Mouse (Mus musculus): ENCODE results near the gene Lrmda. TPM values are rescaled to one million over a fixed set of nuclear protein-coding genes. Genes with fewer than 3 reads are reported as not detected.

Lrmda gene
- total and polyA plus RNA-seq, 2 experiments: 0.18 to 0.50 TPM

GRCm38 (mm10) chr14:22269812-22270211 lies 250.3 kb downstream of the Lrmda start:
- H3K36me3 ChIP-seq (ENCODE audit: control insufficient read depth, insufficient read depth, low read length): no peaks in the 10 kb centered on the region
- H3K4me1 ChIP-seq (ENCODE audit: control insufficient read depth, insufficient read depth, low read length): no peaks in the 10 kb centered on the region
- H3K9ac ChIP-seq (ENCODE audit: low read depth, low read length): no peak overlapping the region
- H3K27ac ChIP-seq (replicated peaks; ENCODE audit: insufficient read depth, low read depth, low read length): peak overlapping the region; percentile 23; the same call in 1 of the 2 replicates
- TF ChIP-seq POLR2A (IDR thresholded peaks at IDR 0.05; ENCODE audit: extremely low read depth, insufficient read depth, low read length) (no peak), CTCF (IDR thresholded peaks at IDR 0.05; ENCODE audit: low read depth, low read length) (no peak)
- H3K79me2 ChIP-seq (ENCODE audit: control insufficient read depth, insufficient read depth, low read length): no peaks in the 10 kb centered on the region
- WGBS: 79% methylated on average over 9 of the region's 9 CpGs
- no peak overlapping the region for H3K4me3 ChIP-seq (ENCODE audit: insufficient read depth, low read depth, low read length)
- peak; percentile 14 for DNase-seq (ENCODE audit: extremely low read depth, low read depth, low spot score)
- no peaks in the 10 kb centered on the region for H3K27me3 ChIP-seq (ENCODE audit: control insufficient read depth, insufficient read depth, low read length)

GRCm38 (mm10) chr14:22278053-22278452 lies 258.5 kb downstream of the Lrmda start:
- WGBS: 92% methylated on average over 5 of the region's 5 CpGs
- no peaks in the 10 kb centered on the region for H3K4me1 ChIP-seq (ENCODE audit: control insufficient read depth, insufficient read depth, low read length)

GRCm38 (mm10) chr14:22279591-22279990 lies 260.1 kb downstream of the Lrmda start:
- WGBS: 86% methylated on average over 4 of the region's 4 CpGs

More at GRCm38 (mm10) chr14:22278053-22278452, 258.5 kb downstream of the Lrmda start:
- no peak overlapping the region for H3K9ac ChIP-seq (ENCODE audit: low read depth, low read length)
- no peak for DNase-seq (ENCODE audit: extremely low read depth, low read depth, low spot score)
- no peak overlapping the region for H3K27ac ChIP-seq (replicated peaks; ENCODE audit: insufficient read depth, low read depth, low read length)
- no peaks in the 10 kb centered on the region for H3K36me3 ChIP-seq (ENCODE audit: control insufficient read depth, insufficient read depth, low read length)
- no peaks in the 10 kb centered on the region for H3K27me3 ChIP-seq (ENCODE audit: control insufficient read depth, insufficient read depth, low read length)
- TF ChIP-seq CTCF (IDR thresholded peaks at IDR 0.05; ENCODE audit: low read depth, low read length) (no peak), POLR2A (IDR thresholded peaks at IDR 0.05; ENCODE audit: extremely low read depth, insufficient read depth, low read length) (no peak)
- no peak overlapping the region for H3K4me3 ChIP-seq (ENCODE audit: insufficient read depth, low read depth, low read length)
- H3K79me2 ChIP-seq (ENCODE audit: control insufficient read depth, insufficient read depth, low read length): no peaks in the 10 kb centered on the region

GRCm38 (mm10) chr14:22281630-22282029 lies 262.1 kb downstream of the Lrmda start:
- no peaks in the 10 kb centered on the region for H3K36me3 ChIP-seq (ENCODE audit: control insufficient read depth, insufficient read depth, low read length)
- no peaks in the 10 kb centered on the region for H3K4me1 ChIP-seq (ENCODE audit: control insufficient read depth, insufficient read depth, low read length)
- WGBS: 96% methylated on average over 7 of the region's 7 CpGs
- TF ChIP-seq POLR2A (IDR thresholded peaks at IDR 0.05; ENCODE audit: extremely low read depth, insufficient read depth, low read length): no peak
- no peak for TF ChIP-seq CTCF (IDR thresholded peaks at IDR 0.05; ENCODE audit: low read depth, low read length)
- no peaks in the 10 kb centered on the region for H3K27me3 ChIP-seq (ENCODE audit: control insufficient read depth, insufficient read depth, low read length)
- H3K27ac ChIP-seq (replicated peaks; ENCODE audit: insufficient read depth, low read depth, low read length): no peak overlapping the region
- H3K9ac ChIP-seq (ENCODE audit: low read depth, low read length): no peak overlapping the region
- no peak overlapping the region for H3K4me3 ChIP-seq (ENCODE audit: insufficient read depth, low read depth, low read length)
- H3K79me2 ChIP-seq (ENCODE audit: control insufficient read depth, insufficient read depth, low read length): no peaks in the 10 kb centered on the region
- no peak for DNase-seq (ENCODE audit: extremely low read depth, low read depth, low spot score)

More at GRCm38 (mm10) chr14:22279591-22279990, 260.1 kb downstream of the Lrmda start:
- H3K79me2 ChIP-seq (ENCODE audit: control insufficient read depth, insufficient read depth, low read length): no peaks in the 10 kb centered on the region
- TF ChIP-seq CTCF (IDR thresholded peaks at IDR 0.05; ENCODE audit: low read depth, low read length): no peak
- TF ChIP-seq POLR2A (IDR thresholded peaks at IDR 0.05; ENCODE audit: extremely low read depth, insufficient read depth, low read length): no peak
- no peak overlapping the region for H3K4me3 ChIP-seq (ENCODE audit: insufficient read depth, low read depth, low read length)
- no peak overlapping the region for H3K9ac ChIP-seq (ENCODE audit: low read depth, low read length)
- no peaks in the 10 kb centered on the region for H3K27me3 ChIP-seq (ENCODE audit: control insufficient read depth, insufficient read depth, low read length)
- no peaks in the 10 kb centered on the region for H3K4me1 ChIP-seq (ENCODE audit: control insufficient read depth, insufficient read depth, low read length)
- no peak for DNase-seq (ENCODE audit: extremely low read depth, low read depth, low spot score)
- no peak overlapping the region for H3K27ac ChIP-seq (replicated peaks; ENCODE audit: insufficient read depth, low read depth, low read length)
- no peaks in the 10 kb centered on the region for H3K36me3 ChIP-seq (ENCODE audit: control insufficient read depth, insufficient read depth, low read length)

- no peaks in the 10 kb centered on the region for H3K27me3 ChIP-seq (ENCODE audit: control insufficient read depth, insufficient read depth, low read length)
- H3K36me3 ChIP-seq (ENCODE audit: control insufficient read depth, insufficient read depth, low read length): no peaks in the 10 kb centered on the region
- H3K9ac ChIP-seq (ENCODE audit: low read depth, low read length): no peak overlapping the region
- H3K4me3 ChIP-seq (ENCODE audit: insufficient read depth, low read depth, low read length): no peak overlapping the region
- no peak for DNase-seq (ENCODE audit: extremely low read depth, low read depth, low spot score)
- H3K4me1 ChIP-seq (ENCODE audit: control insufficient read depth, insufficient read depth, low read length): no peaks in the 10 kb centered on the region
- no peaks in the 10 kb centered on the region for H3K79me2 ChIP-seq (ENCODE audit: control insufficient read depth, insufficient read depth, low read length)
- 91% methylated on average over 6 of the region's 6 CpGs for WGBS
- no peak overlapping the region for H3K27ac ChIP-seq (replicated peaks; ENCODE audit: insufficient read depth, low read depth, low read length)
- no peak for TF ChIP-seq POLR2A (IDR thresholded peaks at IDR 0.05; ENCODE audit: extremely low read depth, insufficient read depth, low read length)
- TF ChIP-seq CTCF (IDR thresholded peaks at IDR 0.05; ENCODE audit: low read depth, low read length): no peak
Measured at GRCm38 (mm10) chr14:22282847-22283246, 263.3 kb downstream of the Lrmda start.

GRCm38 (mm10) chr14:22283722-22284121 lies 264.2 kb downstream of the Lrmda start:
- 93% methylated on average over 2 of the region's 2 CpGs for WGBS
- Histone ChIP-seq H3K27ac (replicated peaks; ENCODE audit: insufficient read depth, low read depth, low read length) (no peak overlapping the region), H3K36me3 (ENCODE audit: control insufficient read depth, insufficient read depth, low read length) (no peaks in the 10 kb centered on the region), H3K9ac (ENCODE audit: low read depth, low read length) (no peak overlapping the region), H3K27me3 (ENCODE audit: control insufficient read depth, insufficient read depth, low read length) (no peaks in the 10 kb centered on the region), H3K4me3 (ENCODE audit: insufficient read depth, low read depth, low read length) (no peak overlapping the region), H3K79me2 (ENCODE audit: control insufficient read depth, insufficient read depth, low read length) (no peaks in the 10 kb centered on the region), H3K4me1 (ENCODE audit: control insufficient read depth, insufficient read depth, low read length) (no peaks in the 10 kb centered on the region)
- peak; percentile 23; the same call in 1 of the 2 replicates for TF ChIP-seq CTCF (IDR thresholded peaks at IDR 0.05; ENCODE audit: low read depth, low read length)
- TF ChIP-seq POLR2A (IDR thresholded peaks at IDR 0.05; ENCODE audit: extremely low read depth, insufficient read depth, low read length): no peak
- no peak for DNase-seq (ENCODE audit: extremely low read depth, low read depth, low spot score)

Measured in liver, adult 2 months (tissue).